Mouse (Mus musculus) forebrain, postnatal 0 days (tissue): ENCODE results near the gene Golt1a. TPM values are rescaled to one million over a fixed set of nuclear protein-coding genes. Genes with fewer than 3 reads are reported as not detected.

ENCODE experiments used
- ATAC-seq: fragments of 200-750 bp; cut with Nextera tagmentation; 2 replicates; pipeline ENCODE4 v1.8.0; 2017; ENCODE audit warnings: mild to moderate bottlenecking, moderate library complexity
- DNase-seq: peaks from one replicate; pipeline ENCODE4 v3.0.0-alpha.2; 2015
- H3K27ac ChIP-seq: fragments of 300-500 bp; sonication (generic); 2 replicates; pipeline ENCODE4 v1.5.1; 2014; ENCODE audit warnings: low read depth, mild to moderate bottlenecking, antibody characterized with exemption, low read length, moderate library complexity, mixed read lengths
- H3K27me3 ChIP-seq: fragments of 300-500 bp; sonication (generic); 2 replicates; pipeline ENCODE4 v1.6.1; 2014; ENCODE audit warnings: mild to moderate bottlenecking, low read length, mixed read lengths; ENCODE audit not compliant: insufficient read depth
- H3K36me3 ChIP-seq: fragments of 300-500 bp; sonication (generic); 2 replicates; pipeline ENCODE4 v1.6.1; 2014; ENCODE audit warnings: mild to moderate bottlenecking, moderate library complexity; ENCODE audit not compliant: insufficient read depth
- H3K4me1 ChIP-seq: fragments of 300-500 bp; sonication (generic); 2 replicates; pipeline ENCODE4 v1.6.1; 2014; ENCODE audit warnings: antibody characterized with exemption; ENCODE audit not compliant: insufficient read depth
- H3K4me2 ChIP-seq: fragments of 300-500 bp; sonication (generic); 2 replicates; pipeline ENCODE4 v1.6.1; 2014; ENCODE audit warnings: low read depth, mild to moderate bottlenecking, moderate library complexity
- H3K4me3 ChIP-seq: fragments of 300-500 bp; sonication (generic); 2 replicates; pipeline ENCODE4 v1.5.1; 2014; ENCODE audit warnings: low read depth, low read length, mixed read lengths
- H3K9ac ChIP-seq: fragments of 300-500 bp; sonication (generic); 2 replicates; pipeline ENCODE4 v1.6.1; 2014; ENCODE audit warnings: mild to moderate bottlenecking
- H3K9me3 ChIP-seq: fragments of 300-500 bp; sonication (generic); 2 replicates; pipeline ENCODE4 v1.6.1; 2016; ENCODE audit warnings: low read length
- CTCF ChIP-seq: sonication (generic); IDR thresholded peaks from 2 replicates; pipeline ENCODE4 v1.5.1; 2016; ENCODE audit warnings: antibody characterized with exemption, control low read depth, low read depth
- WGBS: fragments of 180-500 bp; shearing (Covaris S2); extraction: QIAGEN DNeasy Blood & Tissue Kit; methylation state at CpG from one replicate; pipeline ENCODE4 v1.1.7; 2014; 5-methylcytosine and 5-hydroxymethylcytosine counted together
- polyA plus RNA-seq: library from polyadenylated mRNA; unstranded; fragments of >200 nt; fragmentation: Nextera tagmentation; extraction: Ambion mirVana; gene quantifications from 2 replicates; pipeline ENCODE4 v1.2.1, GENCODE M21; 2015
- total RNA-seq: library from RNA; depleted of rRNA; stranded (reverse); fragments of >200 nt; gene quantifications from 2 replicates; pipeline ENCODE4 v1.2.3, GENCODE M21; 2014

The Golt1a gene
- total and polyA plus RNA-seq, 2 experiments from 2014 or later, result 0.29 TPM; not detected in 1

GRCm38 (mm10) chr1:133302540-133302939 is 7.1 kb upstream of the Golt1a start:
- no peaks in the 10 kb centered on the region for H3K27me3 ChIP-seq
- WGBS, result 15% methylated on average over 3 of the region's 3 CpGs
- H3K9me3 ChIP-seq, result no peaks in the 10 kb centered on the region
- no peak for TF ChIP-seq CTCF
- H3K4me2 ChIP-seq, result no peak overlapping the region
- no peak overlapping the region for H3K27ac ChIP-seq
- no peak overlapping the region for H3K9ac ChIP-seq
- H3K4me3 ChIP-seq, result no peak overlapping the region
- ATAC-seq, result no peak; the same call in 1 of the 2 replicates
- peaks cover 9% of the 10 kb centered on the region; the same call in 1 of the 2 replicates for H3K36me3 ChIP-seq
- DNase-seq, result peak; percentile 19
- H3K4me1 ChIP-seq, result no peaks in the 10 kb centered on the region

DNA sequence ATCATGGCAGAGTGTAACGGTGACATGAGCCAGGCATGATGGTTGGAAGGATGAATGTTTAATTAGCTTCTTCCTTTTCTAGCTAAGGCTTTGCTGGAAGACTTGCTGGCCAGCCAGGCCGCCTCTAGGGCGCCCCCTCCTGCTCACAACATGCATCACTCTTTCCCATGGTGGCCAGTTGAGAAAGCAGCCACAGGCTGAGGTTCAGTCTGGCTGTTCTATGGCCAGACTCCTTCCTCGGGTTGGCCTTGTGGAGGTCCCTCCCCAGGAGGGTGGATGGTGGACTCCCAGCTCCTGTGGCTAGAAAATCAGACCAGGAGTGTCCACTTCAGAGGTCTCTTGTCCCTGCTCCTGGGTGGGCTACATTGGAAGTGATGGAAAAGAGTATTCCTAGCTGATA is 2.8 kb upstream of the Golt1a start:
- peak; percentile 76 for DNase-seq
- peak; percentile 57; the same call in 1 of the 2 replicates for ATAC-seq
- Histone ChIP-seq H3K4me1 (no peaks in the 10 kb centered on the region), H3K9ac (no peak overlapping the region), H3K4me2 (no peak overlapping the region), H3K4me3 (no peak overlapping the region), H3K27me3 (no peaks in the 10 kb centered on the region), H3K36me3 (no peaks in the 10 kb centered on the region; the same call in 1 of the 2 replicates), H3K27ac (no peak overlapping the region), H3K9me3 (no peaks in the 10 kb centered on the region)
- peak; percentile 85 for TF ChIP-seq CTCF
- under 1% methylated on average over 4 of the region's 4 CpGs for WGBS

DNA sequence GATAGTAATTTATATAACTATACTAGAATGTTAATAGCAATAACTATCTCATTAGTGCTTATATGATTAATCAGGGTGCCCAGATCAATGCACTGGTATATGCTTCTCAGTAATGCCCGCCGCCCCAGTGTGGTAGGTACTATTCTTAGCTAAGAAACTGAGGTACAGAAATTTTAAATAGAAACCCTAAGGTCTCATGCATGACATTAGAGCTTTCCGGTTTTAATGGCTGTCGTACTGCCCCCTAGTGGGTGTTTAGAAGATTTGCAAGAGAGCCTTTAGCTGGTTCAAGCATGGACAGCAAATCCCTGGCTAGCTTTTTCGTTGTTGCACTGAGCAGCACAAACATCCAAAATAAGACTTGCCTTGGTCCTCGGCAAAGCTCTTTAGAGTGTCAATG is 2.3 kb upstream of the Golt1a start:
- Histone ChIP-seq H3K4me2 (no peak overlapping the region), H3K4me3 (no peak overlapping the region), H3K9me3 (no peaks in the 10 kb centered on the region), H3K27me3 (no peaks in the 10 kb centered on the region), H3K27ac (no peak overlapping the region), H3K4me1 (no peaks in the 10 kb centered on the region), H3K9ac (no peak overlapping the region), H3K36me3 (no peaks in the 10 kb centered on the region; the same call in 1 of the 2 replicates)
- TF ChIP-seq CTCF, result peak; percentile 79
- ATAC-seq (0 out of 2 replicates have a peak, but pooled peaks have one; percentile 16), DNase-seq (peak; percentile 82)
- WGBS, result 8% methylated on average over 6 of the region's 6 CpGs

- peaks cover 5% of the 10 kb centered on the region for H3K4me1 ChIP-seq
- DNase-seq (no peak), ATAC-seq (no peak)
- peak; percentile 46 for TF ChIP-seq CTCF
- H3K4me2 ChIP-seq, result no peak overlapping the region
- H3K9me3 ChIP-seq, result no peaks in the 10 kb centered on the region
- H3K27ac ChIP-seq, result no peak overlapping the region
- no peak overlapping the region for H3K4me3 ChIP-seq
- no peaks in the 10 kb centered on the region for H3K36me3 ChIP-seq
- H3K27me3 ChIP-seq, result no peaks in the 10 kb centered on the region
- WGBS, result 54% methylated on average over 4 of the region's 4 CpGs
- H3K9ac ChIP-seq, result no peak overlapping the region
These were observed 1.6 kb downstream of the Golt1a start for GRCm38 (mm10) chr1:133311240-133311639.

DNA sequence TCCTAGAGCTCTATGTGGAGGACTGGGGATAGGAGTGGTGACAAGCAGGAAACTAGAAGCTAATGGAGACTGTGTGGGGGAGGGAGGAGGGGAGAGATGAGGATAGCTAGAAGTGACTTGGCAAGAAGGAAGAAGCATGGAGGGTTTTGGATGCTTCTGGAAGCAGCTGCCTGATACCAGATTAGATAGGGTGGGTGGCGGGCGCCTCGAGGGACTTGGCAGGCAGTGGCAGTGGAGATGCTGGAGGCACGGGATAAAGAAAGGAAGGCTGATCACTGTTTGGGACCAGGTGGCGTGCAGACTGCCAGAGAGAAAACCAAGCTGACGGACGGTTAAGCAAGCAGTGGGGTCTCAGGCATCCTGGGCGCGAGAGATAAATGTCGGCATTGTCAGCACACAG is 2.3 kb downstream of the Golt1a start:
- Histone ChIP-seq H3K4me2 (0 out of 2 replicates have a peak overlapping the region, but pooled peaks have one; percentile 2), H3K27ac (no peak overlapping the region), H3K9ac (no peak overlapping the region), H3K4me1 (peaks cover 5% of the 10 kb centered on the region), H3K27me3 (no peaks in the 10 kb centered on the region), H3K36me3 (no peaks in the 10 kb centered on the region), H3K9me3 (no peaks in the 10 kb centered on the region), H3K4me3 (no peak overlapping the region)
- 11% methylated on average over 10 of the region's 10 CpGs for WGBS
- no peak for TF ChIP-seq CTCF
- ATAC-seq (peak; percentile 91), DNase-seq (peak; percentile 83)

- no peak overlapping the region for H3K9ac ChIP-seq
- 25% methylated on average over 8 of the region's 8 CpGs for WGBS
- H3K4me3 ChIP-seq, result no peak overlapping the region
- TF ChIP-seq CTCF, result peak; percentile 74
- H3K27ac ChIP-seq, result no peak overlapping the region
- H3K27me3 ChIP-seq, result no peaks in the 10 kb centered on the region
- no peaks in the 10 kb centered on the region for H3K36me3 ChIP-seq
- H3K9me3 ChIP-seq, result no peaks in the 10 kb centered on the region
- H3K4me2 ChIP-seq, result no peak overlapping the region
- H3K4me1 ChIP-seq, result peaks cover 5% of the 10 kb centered on the region
- ATAC-seq, result no peak
- DNase-seq, result peak; percentile 57
These were observed 4.8 kb downstream of the Golt1a start for GRCm38 (mm10) chr1:133314364-133314763.

DNA sequence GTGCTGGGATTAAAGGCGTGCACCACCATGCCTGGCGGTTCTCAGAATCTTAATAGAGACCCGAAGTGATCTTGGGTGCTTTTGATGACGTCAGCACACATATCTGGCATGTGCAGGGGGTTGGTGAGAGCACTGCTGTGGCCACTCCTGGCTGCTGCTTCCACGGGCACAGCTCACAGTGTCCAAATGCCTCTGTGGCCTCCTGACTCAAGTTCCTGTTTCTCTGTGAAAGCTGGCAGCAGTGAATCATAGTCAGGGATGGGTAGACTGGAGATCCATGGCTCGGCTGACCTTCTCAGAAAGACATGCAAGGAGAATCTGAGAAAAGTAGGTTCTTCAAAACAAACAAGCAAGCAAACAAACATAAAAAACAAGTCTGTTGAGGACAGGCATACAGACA is 6.2 kb downstream of the Golt1a start:
- Histone ChIP-seq H3K36me3 (no peaks in the 10 kb centered on the region), H3K9ac (no peak overlapping the region), H3K4me1 (peaks cover 5% of the 10 kb centered on the region), H3K27me3 (no peaks in the 10 kb centered on the region), H3K9me3 (no peaks in the 10 kb centered on the region), H3K4me2 (no peak overlapping the region), H3K4me3 (no peak overlapping the region), H3K27ac (no peak overlapping the region)
- TF ChIP-seq CTCF, result no peak
- no peak for ATAC-seq
- DNase-seq, result no peak
- 79% methylated on average over 6 of the region's 6 CpGs for WGBS

DNA sequence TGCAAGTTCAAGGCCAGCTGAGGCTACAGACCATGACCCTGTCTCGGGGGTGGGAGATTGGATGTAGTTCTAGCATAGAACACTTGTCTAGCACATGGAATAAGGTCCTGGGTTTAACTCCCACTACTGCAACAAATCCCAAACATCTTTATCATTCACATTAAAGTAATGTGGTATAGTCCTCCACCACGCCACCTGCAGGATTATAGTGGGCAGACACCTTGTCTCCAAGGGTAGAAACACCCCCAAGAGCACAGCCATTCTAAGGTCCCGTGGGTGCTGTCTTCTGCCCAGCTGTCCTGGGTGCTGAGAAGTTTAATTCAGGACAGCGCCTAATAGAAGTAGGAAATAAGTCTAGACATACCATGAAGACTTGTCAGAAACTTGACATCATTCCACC is 7.0 kb downstream of the Golt1a start:
- Histone ChIP-seq H3K4me2 (no peak overlapping the region), H3K27ac (no peak overlapping the region), H3K27me3 (no peaks in the 10 kb centered on the region), H3K36me3 (no peaks in the 10 kb centered on the region), H3K9ac (no peak overlapping the region), H3K4me1 (peaks cover 5% of the 10 kb centered on the region), H3K4me3 (no peak overlapping the region), H3K9me3 (no peaks in the 10 kb centered on the region)
- ATAC-seq, result no peak
- no peak for DNase-seq
- TF ChIP-seq CTCF, result no peak
- 86% methylated on average over 4 of the region's 4 CpGs for WGBS
